In the genomic region with DNA sequence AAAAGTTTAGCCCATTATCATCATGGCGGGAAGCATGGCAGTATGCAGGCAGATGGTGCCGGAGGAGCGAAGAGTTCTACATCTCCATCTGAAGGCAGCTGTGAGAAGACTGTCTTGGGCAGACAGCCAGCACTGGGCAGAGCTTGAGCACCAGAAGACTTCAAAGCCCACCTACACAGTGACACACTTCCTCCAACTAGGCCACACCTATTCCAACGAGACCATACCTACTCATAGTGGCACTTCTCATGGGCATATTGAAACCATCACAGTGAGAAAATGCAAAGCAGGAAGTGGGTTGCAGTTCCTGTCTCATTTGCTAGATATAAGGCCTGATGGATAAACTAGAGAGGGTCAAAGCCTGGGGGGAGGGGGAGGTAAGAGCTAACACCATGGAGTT, we compare ENCODE assay signal across 9 mouse cellular contexts. TPM values are rescaled to one million over a fixed set of nuclear protein-coding genes. Genes with fewer than 3 reads are reported as not detected.
A peak's percentile ranks its signal among the peaks of the same experiment; 100 is the strongest.
DNase-seq lines count a peak whose midpoint lies in the region; ATAC-seq lines count a peak whose summit lies in the region.
"Had no signal": no experiment of that assay in that cellular context is flagged by ENCODE, and none has a peak within 500 bp of the region (broad histone marks: within the 10 kb centered on the region; RNA-seq: fewer than 3 reads in every experiment).

No protein-coding gene starts in this region.

- no peaks in the 10 kb centered on the region for H3K9me3 ChIP-seq in limb, embryonic 10.5 days (replicated peaks)
- H3K9me3 ChIP-seq: neural tube, embryonic 12.5 days; stomach, embryonic 15.5 days had no signal

- no peaks in the 10 kb centered on the region for H3K36me3 ChIP-seq in limb, embryonic 10.5 days
- H3K36me3 ChIP-seq: neural tube, embryonic 12.5 days; stomach, embryonic 15.5 days had no signal

- no peaks in the 10 kb centered on the region for H3K4me1 ChIP-seq in limb, embryonic 10.5 days
- H3K4me1 ChIP-seq: neural tube, embryonic 12.5 days; stomach, embryonic 15.5 days had no signal

- DNase-seq in spleen, postnatal 36 days (ENCODE audit: low spot score in 2 of 2), result peak; percentile 31 to 44
- DNase-seq in spleen, postnatal 4 days (ENCODE audit: low spot score in 2 of 2), result no peak
- DNase-seq in natural killer cell, adult 2 months (ENCODE audit: low spot score in 2 of 2), result peak; percentile 39 to 58
- no peak for DNase-seq in limb, embryonic 10.5 days (ENCODE audit: low spot score)
- no peak for DNase-seq in urinary bladder, adult 2 months (ENCODE audit: low spot score)
- no peak for DNase-seq in urinary bladder, postnatal 25 days (ENCODE audit: low spot score)

- no peaks in the 10 kb centered on the region for H3K27me3 ChIP-seq in limb, embryonic 10.5 days (ENCODE audit: low read depth, poor library complexity, severe bottlenecking)
- H3K27me3 ChIP-seq: neural tube, embryonic 12.5 days; stomach, embryonic 15.5 days had no signal

- ATAC-seq in inflammation-experienced regulatory T-cells, adult 6 months, result peak; percentile 95

- no peak overlapping the region for H3K27ac ChIP-seq in limb, embryonic 10.5 days
- H3K27ac ChIP-seq: neural tube, embryonic 12.5 days; stomach, embryonic 15.5 days had no signal

- no peak overlapping the region for H3K4me3 ChIP-seq in limb, embryonic 10.5 days
- H3K4me3 ChIP-seq: neural tube, embryonic 12.5 days; stomach, embryonic 15.5 days had no signal

- WGBS in limb, embryonic 10.5 days, result 92% methylated on average over 4 of the region's 4 CpGs

RNA-seq across cellular contexts. Expression of a gene that starts 29.5 kb away (rescaled TPM):
- 1 to 10 TPM; 1.1 to 1.7 (median 1.2) TPM for polyA plus RNA-seq in inflammation-experienced regulatory T-cells, adult 6 months (2017; shearing (Covaris generic))
- 0.41 and 0.45 TPM in 2 replicates for polyA plus RNA-seq in limb, embryonic 10.5 days (2016; fragmentation: Nextera tagmentation; extraction: Ambion mirVana)
- polyA plus RNA-seq in urinary bladder, adult 2 months (2012; rRNA removed), result 54.4 and 91.7 TPM in 2 replicates

Comparison
In these comparisons a context has a peak if more than half of its experiments do, and no peak if none do; other contexts are left out.
1. DNase-seq: peak in spleen, postnatal 36 days (2 of 2) and natural killer cell, adult 2 months (2 of 2); none in spleen, postnatal 4 days (0 of 2), limb, embryonic 10.5 days (single experiment), urinary bladder, adult 2 months (single experiment) and urinary bladder, postnatal 25 days (single experiment).
2. RNA of a gene that starts 29.5 kb away (polyA plus RNA-seq): 54.4 to 91.7 TPM in urinary bladder, adult 2 months; 1.1 to 1.7 TPM in inflammation-experienced regulatory T-cells, adult 6 months and 0.41 to 0.45 TPM in limb, embryonic 10.5 days; every median in the first group is over 10 times any median in the second.